Mouse (Mus musculus): ENCODE data around the gene Tcf20.

Gene Tcf20

GRCm38 (mm10) chr15:82995239-82995638 is 7.6 kb upstream of the Tcf20 start:
- no peak for DNase-seq (ENCODE audit: low read depth in 2 of 2, low spot score in 2 of 2)

- no peak for DNase-seq (ENCODE audit: low read depth in 2 of 2, low spot score in 2 of 2)
Measured at GRCm38 (mm10) chr15:82992911-82993310, 5.2 kb upstream of the Tcf20 start.

DNA sequence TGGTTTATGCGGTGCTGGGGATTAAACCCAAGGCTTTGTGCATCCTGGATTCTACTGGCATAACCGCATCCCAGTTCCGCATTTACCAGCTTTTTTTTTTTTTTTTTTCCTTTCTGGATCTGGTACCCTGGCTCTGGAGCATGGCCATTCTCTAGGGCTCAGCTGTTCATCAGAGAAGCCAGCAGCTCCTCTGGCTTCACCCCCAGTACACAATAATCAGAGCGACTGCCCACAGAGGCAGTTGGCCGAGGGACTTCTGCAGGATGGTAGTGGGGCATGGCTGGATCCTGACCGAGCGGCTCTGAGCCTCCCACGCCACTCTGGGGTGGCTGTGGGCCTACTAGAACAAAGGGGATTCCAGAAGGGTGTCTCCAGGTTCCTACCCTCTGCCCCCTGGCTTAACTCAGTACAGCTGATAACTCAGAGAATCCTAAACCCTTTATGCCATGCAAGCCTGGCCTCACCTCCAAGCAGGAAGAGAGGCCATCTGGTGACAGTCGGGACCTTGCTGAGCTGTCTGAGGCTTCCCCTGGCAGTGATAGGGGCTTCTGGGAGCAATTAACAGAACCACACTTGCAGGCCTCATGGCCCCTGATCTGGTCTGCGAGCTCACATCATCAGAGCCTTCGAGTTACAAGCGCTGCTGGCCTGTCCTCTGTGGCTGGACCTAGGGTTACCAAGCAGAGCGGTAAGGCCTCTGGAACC is 4.6 kb upstream of the Tcf20 start:
- DNase-seq (ENCODE audit: low read depth in 2 of 2, low spot score in 2 of 2) = no peak

GRCm38 (mm10) chr15:82989190-82989704 is 1.6 kb upstream of the Tcf20 start:
- DNase-seq (ENCODE audit: low read depth in 2 of 2, low spot score in 2 of 2) = no peak

GRCm38 (mm10) chr15:82987014-82987731 is 499 bp downstream of the Tcf20 start:
- no peak for DNase-seq (ENCODE audit: low read depth in 2 of 2, low spot score in 2 of 2)

DNA sequence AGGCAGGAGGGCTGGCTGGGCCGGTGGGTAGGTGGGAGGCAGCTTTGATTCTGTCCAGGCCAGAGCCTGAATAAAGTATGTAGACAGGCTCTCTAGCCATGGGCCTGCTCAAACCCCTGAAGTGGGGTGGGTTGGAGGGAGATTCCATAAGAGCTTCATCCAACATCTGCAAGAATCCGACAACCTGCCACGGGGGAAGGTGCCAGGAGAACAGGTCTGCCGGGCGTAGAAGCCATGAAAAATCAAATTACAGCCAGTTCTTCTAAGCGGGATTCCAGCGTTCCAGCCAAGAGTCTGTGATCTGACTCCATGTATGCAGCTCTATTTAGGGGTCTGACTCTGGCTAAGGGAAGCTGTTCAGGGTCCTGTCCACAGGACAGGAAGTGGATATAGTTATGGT is 3.1 kb downstream of the Tcf20 start:
- no peak for DNase-seq (ENCODE audit: low read depth in 2 of 2, low spot score in 2 of 2)

GRCm38 (mm10) chr15:82984097-82984496 is 3.6 kb downstream of the Tcf20 start:
- no peak for DNase-seq (ENCODE audit: low read depth in 2 of 2, low spot score in 2 of 2)

DNA sequence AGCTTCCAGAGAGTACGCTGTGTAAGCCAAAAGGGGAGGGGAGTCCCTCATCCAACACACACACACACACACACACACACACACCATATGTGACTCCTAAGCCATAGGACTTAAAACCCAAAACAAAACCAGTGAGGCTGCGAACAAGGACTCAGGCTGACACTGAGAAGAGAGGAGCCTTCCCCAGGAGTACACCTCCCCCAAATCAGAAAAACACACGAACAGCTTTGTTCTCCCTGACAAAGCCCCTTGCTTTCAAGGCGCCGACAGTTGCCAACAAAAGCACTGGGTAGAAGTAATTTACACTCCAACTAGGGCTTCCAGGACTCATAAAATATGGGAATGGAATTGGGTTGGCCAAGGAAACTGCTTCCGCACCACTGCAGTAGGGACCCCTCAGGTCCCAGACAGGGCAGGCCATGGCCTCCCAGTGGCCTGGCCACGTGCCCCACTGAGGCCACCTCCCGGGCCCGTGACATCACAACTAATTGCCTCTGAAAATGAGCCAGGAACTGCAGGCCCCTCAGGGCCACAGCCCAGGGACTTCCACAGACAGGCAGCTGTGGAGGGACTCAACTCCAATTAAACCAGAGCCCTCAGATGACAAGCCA is 4.2 kb downstream of the Tcf20 start:
- DNase-seq (ENCODE audit: low read depth in 2 of 2, low spot score in 2 of 2) = no peak

- DNase-seq (ENCODE audit: low read depth in 2 of 2, low spot score in 2 of 2) = no peak
Measured at GRCm38 (mm10) chr15:82982724-82983415, 4.8 kb downstream of the Tcf20 start.

DNA sequence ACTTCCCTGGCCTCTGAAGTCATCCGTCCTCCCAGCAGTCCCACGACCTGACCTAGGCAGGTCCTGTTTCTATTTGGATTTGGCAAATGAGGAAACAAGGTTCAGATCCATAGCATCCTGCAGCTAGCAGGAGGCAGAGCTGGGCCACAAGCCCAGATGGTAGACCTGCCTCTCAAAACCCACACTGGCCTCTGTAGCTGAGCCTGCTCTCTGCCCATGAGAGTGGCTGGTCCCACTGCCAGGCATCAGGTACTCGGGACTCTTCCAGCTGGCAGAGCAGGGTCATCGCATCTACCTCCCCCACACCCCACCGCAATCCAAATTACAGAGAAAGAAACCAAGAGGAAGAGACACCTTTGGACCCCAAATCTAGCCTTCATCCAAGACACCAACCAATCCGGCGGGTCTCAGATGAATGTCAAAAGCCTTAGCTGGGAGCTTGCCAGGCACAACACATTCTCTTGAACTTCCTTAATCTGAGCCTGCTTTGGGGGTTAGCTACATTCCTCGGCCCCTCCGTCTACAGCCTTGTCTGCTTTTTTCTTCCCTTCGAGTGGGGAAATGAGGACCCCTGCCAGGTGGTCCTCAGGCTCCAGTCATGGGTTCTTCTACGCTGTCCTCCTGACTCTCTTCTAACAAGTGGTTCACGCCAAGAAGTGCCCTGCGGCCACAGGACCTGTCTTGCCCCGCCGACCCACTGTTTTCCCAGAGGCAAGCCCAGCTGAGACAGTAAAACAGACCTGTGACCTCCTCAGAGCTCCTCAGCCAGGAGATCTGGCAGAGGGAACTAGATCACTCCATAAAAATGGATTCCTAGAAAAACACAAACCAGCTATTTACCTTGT is 5.8 kb downstream of the Tcf20 start:
- DNase-seq (ENCODE audit: low read depth in 2 of 2, low spot score in 2 of 2) = no peak

DNA sequence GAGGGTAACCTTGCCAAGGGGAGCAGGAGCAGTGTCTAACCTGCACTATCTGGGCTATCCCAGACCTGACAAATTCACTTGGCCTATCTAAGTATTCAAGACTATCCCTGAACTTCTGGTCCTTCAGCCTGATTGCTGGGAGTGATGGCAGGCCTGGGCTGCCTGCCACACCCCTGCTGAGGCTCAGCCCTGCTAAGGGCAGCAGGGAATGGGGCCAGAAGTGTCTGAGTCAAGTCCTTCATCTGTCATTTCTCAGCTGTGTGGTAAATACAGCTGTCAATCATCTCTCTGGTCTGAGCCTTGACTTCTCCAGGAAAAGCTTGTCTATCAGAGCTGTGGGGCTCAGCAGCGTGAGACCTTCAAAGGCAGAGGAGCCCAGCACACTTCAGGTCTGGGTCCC is 8.1 kb downstream of the Tcf20 start:
- no peak for DNase-seq (ENCODE audit: low read depth in 2 of 2, low spot score in 2 of 2)

- DNase-seq (ENCODE audit: low read depth in 2 of 2, low spot score in 2 of 2) = no peak
Measured at GRCm38 (mm10) chr15:82974471-82974870, 13.2 kb downstream of the Tcf20 start.

GRCm38 (mm10) chr15:82969206-82969721 is 18.4 kb downstream of the Tcf20 start:
- DNase-seq (ENCODE audit: low read depth in 2 of 2, low spot score in 2 of 2) = no peak

DNA sequence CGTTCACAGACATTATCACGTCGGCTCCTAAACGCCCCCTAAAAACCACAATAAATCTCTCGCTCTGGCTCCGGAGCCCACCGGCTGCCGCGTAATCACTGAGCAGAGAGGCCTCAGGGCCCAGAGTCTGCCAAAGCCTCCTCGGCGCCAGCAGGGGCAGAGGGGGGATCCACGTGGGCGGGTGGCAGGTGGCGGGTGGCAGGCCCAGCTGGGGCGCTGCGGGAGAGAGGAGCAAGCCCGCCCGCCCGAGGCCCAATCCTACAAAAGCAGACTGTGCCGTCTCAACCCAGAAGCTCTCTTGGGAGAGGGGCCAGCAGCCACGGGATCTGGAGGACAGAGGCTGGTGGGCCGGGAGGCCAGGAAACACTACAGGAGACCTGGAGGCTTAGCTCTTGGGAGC is 19.2 kb downstream of the Tcf20 start:
- DNase-seq (ENCODE audit: low read depth in 2 of 2, low spot score in 2 of 2) = peak; percentile 30 to 36

GRCm38 (mm10) chr15:82967947-82968346 is 19.7 kb downstream of the Tcf20 start:
- DNase-seq (ENCODE audit: low read depth in 2 of 2, low spot score in 2 of 2) = no peak

- DNase-seq (ENCODE audit: low read depth in 2 of 2, low spot score in 2 of 2) = no peak
Measured at GRCm38 (mm10) chr15:82964266-82964825, 23.3 kb downstream of the Tcf20 start.

- no peak for DNase-seq (ENCODE audit: low read depth in 2 of 2, low spot score in 2 of 2)
Measured at GRCm38 (mm10) chr15:82963556-82964156, 24.0 kb downstream of the Tcf20 start.

GRCm38 (mm10) chr15:82963090-82963489 is 24.6 kb downstream of the Tcf20 start:
- DNase-seq (ENCODE audit: low read depth in 2 of 2, low spot score in 2 of 2) = no peak

- DNase-seq (ENCODE audit: low read depth in 2 of 2, low spot score in 2 of 2) = no peak
Measured at GRCm38 (mm10) chr15:82962536-82962935, 25.1 kb downstream of the Tcf20 start.

Data from CD8-positive naive resting alpha-beta T cell, adult 2 months (primary cell).